Mouse (Mus musculus) MEL (cell line): ENCODE data around the gene Zfp488. TPM values are rescaled to one million over a fixed set of nuclear protein-coding genes. Genes with fewer than 3 reads are reported as not detected.

Source experiments
- DNase-seq: peaks from one replicate; pipeline ENCODE4 v3.0.0; 2011; ENCODE audit warnings: low read depth, low spot score
- H3K27ac ChIP-seq: 2 replicates; pipeline ENCODE4 v1.5.1; 2012; ENCODE audit warnings: low read depth, mild to moderate bottlenecking, control low read depth, low read length, moderate library complexity; ENCODE audit not compliant: control insufficient read depth
- H3K27me3 ChIP-seq, 2 experiments: fragments of 150-350 bp in 1 of 2; sonication (generic) in 1 of 2; 2 replicates each; pipeline ENCODE4 v1.6.1; 2012; ENCODE audit warnings: low read length in 2 of 2, mild to moderate bottlenecking in 2 of 2, improper control_type of control experiment in 1 of 2, moderate library complexity in 1 of 2; ENCODE audit not compliant: insufficient read depth in 2 of 2, control insufficient read depth in 1 of 2
- H3K36me3 ChIP-seq, 2 experiments: 2 replicates each; pipeline ENCODE4 v1.6.1; 2012 to 2014; ENCODE audit warnings: low read length in 2 of 2, improper control_type of control experiment in 1 of 2, inconsistent platforms in 1 of 2, mild to moderate bottlenecking in 1 of 2; ENCODE audit not compliant: insufficient read depth in 2 of 2, control insufficient read depth in 1 of 2
- H3K4me1 ChIP-seq, 2 experiments: fragments of 150-350 bp in 1 of 2; sonication (generic) in 1 of 2; 2 replicates each; pipeline ENCODE4 v1.6.1; 2012; ENCODE audit warnings: low read length in 2 of 2, improper control_type of control experiment in 1 of 2, mild to moderate bottlenecking in 1 of 2; ENCODE audit not compliant: insufficient read depth in 2 of 2, control insufficient read depth in 1 of 2
- H3K4me3 ChIP-seq, 2 experiments: fragments of 150-350 bp in 1 of 2; sonication (generic) in 1 of 2; 2 replicates each; pipeline ENCODE4 v1.5.1; 2012; ENCODE audit warnings: low read depth in 2 of 2, low read length in 2 of 2, mild to moderate bottlenecking in 2 of 2, moderate library complexity in 2 of 2, control low read depth in 1 of 2, improper control_type of control experiment in 1 of 2; ENCODE audit not compliant: control insufficient read depth in 1 of 2, insufficient read depth in 1 of 2
- H3K79me2 ChIP-seq: 2 replicates; pipeline ENCODE4 v1.6.1; 2012; ENCODE audit warnings: mild to moderate bottlenecking, low read length, moderate library complexity; ENCODE audit not compliant: control insufficient read depth, poor library complexity, insufficient read depth
- H3K9ac ChIP-seq: 2 replicates; pipeline ENCODE4 v1.6.1; 2012; ENCODE audit warnings: low read depth, mild to moderate bottlenecking, control low read depth, low read length, moderate library complexity; ENCODE audit not compliant: control insufficient read depth, poor library complexity, severe bottlenecking
- H3K9me3 ChIP-seq: fragments of 150-350 bp; sonication (generic); replicated peaks from 2 replicates; pipeline ENCODE4 v1.6.1; 2012; ENCODE audit warnings: mild to moderate bottlenecking, low read length, improper control_type of control experiment, moderate library complexity; ENCODE audit not compliant: insufficient read depth
- BHLHE40 ChIP-seq: IDR thresholded peaks from 2 replicates; pipeline ENCODE4 v1.6.1; 2012; ENCODE audit warnings: low read depth, mild to moderate bottlenecking, inconsistent platforms, low read length, improper control_type of control experiment, borderline replicate concordance
- CHD1 ChIP-seq: IDR thresholded peaks from 2 replicates; pipeline ENCODE4 v1.6.1; 2012; ENCODE audit warnings: low read depth, mild to moderate bottlenecking, inconsistent platforms, low read length, improper control_type of control experiment
- CHD2 ChIP-seq: IDR thresholded peaks from 2 replicates; pipeline ENCODE4 v1.6.1; 2011; ENCODE audit warnings: low read length, improper control_type of control experiment
- CTCF ChIP-seq, 3 experiments: IDR thresholded peaks in 2 of 3; conservative IDR thresholded peaks in 1 of 3; 2 replicates each; pipeline ENCODE4 v1.5.1; 2011 to 2012; ENCODE audit warnings: low read length in 3 of 3, low read depth in 2 of 3, mild to moderate bottlenecking in 2 of 3, improper control_type of control experiment in 1 of 3, inconsistent platforms in 1 of 3, mixed read lengths in 1 of 3, moderate library complexity in 1 of 3; ENCODE audit not compliant: control insufficient read depth in 1 of 3, insufficient read depth in 1 of 3, poor library complexity in 1 of 3, severe bottlenecking in 1 of 3
- GATA1 ChIP-seq: IDR thresholded peaks from 2 replicates; pipeline ENCODE4 v1.6.1; 2011; ENCODE audit warnings: low read depth, low read length, improper control_type of control experiment
- HCFC1 ChIP-seq: IDR thresholded peaks from 2 replicates; pipeline ENCODE4 v1.6.1; 2012; ENCODE audit warnings: low read depth, mild to moderate bottlenecking, inconsistent platforms, low read length, improper control_type of control experiment, moderate library complexity
- JUND ChIP-seq: IDR thresholded peaks from 2 replicates; pipeline ENCODE4 v1.6.1; 2011; ENCODE audit warnings: low read depth, mild to moderate bottlenecking, improper control_type of control experiment, low read length
- KAT2A ChIP-seq: conservative IDR thresholded peaks from 2 replicates; pipeline ENCODE4 v1.6.1; 2012; ENCODE audit warnings: low read depth, low read length, improper control_type of control experiment, inconsistent platforms
- MAFK ChIP-seq: IDR thresholded peaks from 2 replicates; pipeline ENCODE4 v1.6.1; 2011; ENCODE audit warnings: low read depth, mild to moderate bottlenecking, low read length, improper control_type of control experiment, borderline replicate concordance
- MAZ ChIP-seq: IDR thresholded peaks from 2 replicates; pipeline ENCODE4 v1.6.1; 2012; ENCODE audit warnings: low read depth, mild to moderate bottlenecking, inconsistent platforms, low read length, improper control_type of control experiment
- MXI1 ChIP-seq: IDR thresholded peaks from 2 replicates; pipeline ENCODE4 v1.6.1; 2011; ENCODE audit warnings: mild to moderate bottlenecking, low read depth, low read length, improper control_type of control experiment
- MYB ChIP-seq: IDR thresholded peaks from 2 replicates; pipeline ENCODE4 v1.6.1; 2011; ENCODE audit warnings: mild to moderate bottlenecking, low read depth, low read length, improper control_type of control experiment
- NELFE ChIP-seq: IDR thresholded peaks from 2 replicates; pipeline ENCODE4 v1.6.1; 2011; ENCODE audit warnings: low read depth, low read length, improper control_type of control experiment
- POLR2A ChIP-seq, 2 experiments: IDR thresholded peaks; 2 replicates each; pipeline ENCODE4 v1.6.1; 2011 to 2012; ENCODE audit warnings: low read length in 2 of 2, mild to moderate bottlenecking in 2 of 2, control low read depth in 1 of 2, improper control_type of control experiment in 1 of 2, low read depth in 1 of 2, moderate library complexity in 1 of 2; ENCODE audit not compliant: control insufficient read depth in 1 of 2, insufficient read depth in 1 of 2, poor library complexity in 1 of 2
- TAL1 ChIP-seq: IDR thresholded peaks from 2 replicates; pipeline ENCODE4 v1.6.1; 2012; ENCODE audit warnings: mild to moderate bottlenecking, inconsistent platforms, low read length, moderate library complexity, mixed read lengths
- TCF12 ChIP-seq: IDR thresholded peaks from 2 replicates; pipeline ENCODE4 v1.6.1; 2014; ENCODE audit warnings: low read depth, mild to moderate bottlenecking, inconsistent platforms, low read length, improper control_type of control experiment, moderate library complexity
- USF2 ChIP-seq, 2 experiments: IDR thresholded peaks; 2 replicates each; pipeline ENCODE4 v1.6.1; 2011 to 2012; ENCODE audit warnings: improper control_type of control experiment in 2 of 2, low read length in 2 of 2, borderline replicate concordance in 1 of 2, inconsistent platforms in 1 of 2, low read depth in 1 of 2, mild to moderate bottlenecking in 1 of 2; ENCODE audit not compliant: insufficient read depth in 1 of 2
- ZKSCAN1 ChIP-seq: IDR thresholded peaks from 2 replicates; pipeline ENCODE4 v1.6.1; 2012; ENCODE audit warnings: low read depth, mild to moderate bottlenecking, inconsistent platforms, low read length, improper control_type of control experiment, moderate library complexity
- ZMIZ1 ChIP-seq: IDR thresholded peaks from 2 replicates; pipeline ENCODE4 v1.6.1; 2012; ENCODE audit warnings: low read depth, mild to moderate bottlenecking, inconsistent platforms, low read length, improper control_type of control experiment, moderate library complexity
- ZNF384 ChIP-seq: IDR thresholded peaks from 2 replicates; pipeline ENCODE4 v1.6.1; 2012; ENCODE audit warnings: low read depth, mild to moderate bottlenecking, inconsistent platforms, low read length, improper control_type of control experiment
- polyA plus RNA-seq, 2 experiments: library from polyadenylated mRNA; stranded (reverse) in 1 of 2; unstranded in 1 of 2; fragments of >175 nt in 1 of 2; fragments of >200 nt in 1 of 2; gene quantifications; 2 replicates each; pipeline versions ENCODE4 v1.2.1 to v1.2.4; 2012; ENCODE audit warnings: low replicate concordance in 2 of 2, low read depth in 1 of 2; ENCODE audit not compliant: insufficient read length in 2 of 2, insufficient read depth in 1 of 2, missing spikeins in 1 of 2
- total RNA-seq: library from RNA; depleted of rRNA; stranded (reverse); fragments of 300-350 nt; gene quantifications from 2 replicates; pipeline ENCODE4 v1.2.3, GENCODE M21; 2012

Gene Zfp488
- total and polyA plus RNA-seq, 3 experiments: not detected

DNA sequence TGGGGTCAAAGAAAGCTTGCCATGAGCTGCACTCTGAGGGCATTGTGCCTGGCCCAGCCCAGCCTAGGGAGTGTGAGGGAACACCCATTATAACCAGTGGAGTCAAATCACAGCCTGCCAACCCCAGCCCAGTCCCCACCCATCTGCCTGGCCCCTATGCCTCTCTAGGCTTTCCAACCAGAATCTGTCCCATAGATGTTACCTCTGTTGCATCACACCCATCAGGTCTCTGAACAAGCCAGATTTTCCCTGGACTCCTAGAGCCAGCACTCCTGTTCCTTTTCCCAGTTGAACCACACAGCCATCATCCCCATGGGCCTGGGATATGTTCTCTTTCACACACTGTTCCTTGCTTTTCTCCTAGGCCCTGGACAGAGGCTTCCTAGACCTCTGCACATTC is 22.9 kb upstream of the Zfp488 start:
- H3K27ac ChIP-seq: no peak overlapping the region
- H3K79me2 ChIP-seq: no peaks in the 10 kb centered on the region
- no peak for DNase-seq
- no peaks in the 10 kb centered on the region for H3K27me3 ChIP-seq
- no peaks in the 10 kb centered on the region for H3K9me3 ChIP-seq
- no peaks in the 10 kb centered on the region for H3K36me3 ChIP-seq
- H3K4me1 ChIP-seq: no peaks in the 10 kb centered on the region
- no peak for TF ChIP-seq MYB
- TF ChIP-seq GATA1: no peak
- no peak for TF ChIP-seq ZMIZ1
- TF ChIP-seq CHD2: no peak
- TF ChIP-seq ZKSCAN1: no peak
- no peak for TF ChIP-seq TCF12
- no peak for TF ChIP-seq CTCF (IDR thresholded peaks at IDR 0.05 in 2 of 3, conservative IDR thresholded peaks at IDR 0.05 in 1 of 3; ENCODE audit: control insufficient read depth in 1 of 3, insufficient read depth in 1 of 3, low read depth in 2 of 3, low read length in 3 of 3, poor library complexity in 1 of 3, severe bottlenecking in 1 of 3)
- no peak for TF ChIP-seq MAZ
- TF ChIP-seq USF2 (IDR thresholded peaks at IDR 0.05; ENCODE audit: borderline replicate concordance in 1 of 2, insufficient read depth in 1 of 2, low read depth in 1 of 2, low read length in 2 of 2): no peak
- no peak for TF ChIP-seq POLR2A (IDR thresholded peaks at IDR 0.05; ENCODE audit: control insufficient read depth in 1 of 2, insufficient read depth in 1 of 2, low read depth in 1 of 2, low read length in 2 of 2, poor library complexity in 1 of 2)
- no peak for TF ChIP-seq NELFE
- no peak for TF ChIP-seq MAFK
- no peak for TF ChIP-seq JUND
- TF ChIP-seq BHLHE40: no peak
- TF ChIP-seq KAT2A: no peak
- no peak for TF ChIP-seq CHD1
- no peak for TF ChIP-seq TAL1
- no peak for TF ChIP-seq HCFC1
- TF ChIP-seq MXI1: no peak
- TF ChIP-seq, all 39 proteins: peak for 0
- H3K4me3 ChIP-seq: no peak overlapping the region
- no peak overlapping the region for H3K9ac ChIP-seq

DNA sequence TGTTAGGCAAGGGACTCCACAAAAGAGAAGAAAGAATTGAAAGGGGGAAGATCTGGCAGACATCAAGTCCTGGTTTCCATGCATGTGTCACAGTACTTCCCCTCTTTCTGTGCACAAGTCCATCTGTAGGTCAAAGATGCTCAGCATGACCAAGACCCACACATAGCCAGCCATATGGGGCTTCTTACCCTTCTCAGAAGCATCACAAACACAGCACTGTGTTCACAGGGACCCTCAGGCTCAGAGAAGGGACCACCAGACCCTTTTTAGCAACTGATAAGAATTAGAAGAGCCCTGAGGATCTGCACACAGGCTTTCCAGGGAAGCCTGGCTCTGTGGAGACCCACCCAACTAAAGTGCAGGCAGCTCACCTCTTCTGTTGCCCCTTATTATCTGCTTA is 21.5 kb upstream of the Zfp488 start:
- Histone ChIP-seq H3K36me3 (no peaks in the 10 kb centered on the region), H3K27ac (no peak overlapping the region), H3K4me1 (no peaks in the 10 kb centered on the region), H3K4me3 (no peak overlapping the region), H3K9me3 (no peaks in the 10 kb centered on the region), H3K27me3 (no peaks in the 10 kb centered on the region), H3K9ac (no peak overlapping the region), H3K79me2 (no peaks in the 10 kb centered on the region)
- TF ChIP-seq ZKSCAN1 (no peak), BHLHE40 (no peak), ZNF384 (no peak)
- DNase-seq: no peak
